Mouse (Mus musculus) bone marrow, adult 2 months (tissue): ENCODE measurements around the gene Cngb1.

Experiments used
- CTCF ChIP-seq: fragments of 200-500 bp; IDR thresholded peaks from 2 replicates; pipeline ENCODE4 v1.5.1; 2011; ENCODE audit warnings: low read length, control low read depth; ENCODE audit not compliant: control insufficient read depth, insufficient read depth
- POLR2A ChIP-seq: fragments of 200-500 bp; IDR thresholded peaks from 2 replicates; pipeline ENCODE4 v1.6.1; 2011; ENCODE audit warnings: low read depth, mild to moderate bottlenecking, control low read depth, low read length, borderline replicate concordance; ENCODE audit not compliant: control insufficient read depth

DNA sequence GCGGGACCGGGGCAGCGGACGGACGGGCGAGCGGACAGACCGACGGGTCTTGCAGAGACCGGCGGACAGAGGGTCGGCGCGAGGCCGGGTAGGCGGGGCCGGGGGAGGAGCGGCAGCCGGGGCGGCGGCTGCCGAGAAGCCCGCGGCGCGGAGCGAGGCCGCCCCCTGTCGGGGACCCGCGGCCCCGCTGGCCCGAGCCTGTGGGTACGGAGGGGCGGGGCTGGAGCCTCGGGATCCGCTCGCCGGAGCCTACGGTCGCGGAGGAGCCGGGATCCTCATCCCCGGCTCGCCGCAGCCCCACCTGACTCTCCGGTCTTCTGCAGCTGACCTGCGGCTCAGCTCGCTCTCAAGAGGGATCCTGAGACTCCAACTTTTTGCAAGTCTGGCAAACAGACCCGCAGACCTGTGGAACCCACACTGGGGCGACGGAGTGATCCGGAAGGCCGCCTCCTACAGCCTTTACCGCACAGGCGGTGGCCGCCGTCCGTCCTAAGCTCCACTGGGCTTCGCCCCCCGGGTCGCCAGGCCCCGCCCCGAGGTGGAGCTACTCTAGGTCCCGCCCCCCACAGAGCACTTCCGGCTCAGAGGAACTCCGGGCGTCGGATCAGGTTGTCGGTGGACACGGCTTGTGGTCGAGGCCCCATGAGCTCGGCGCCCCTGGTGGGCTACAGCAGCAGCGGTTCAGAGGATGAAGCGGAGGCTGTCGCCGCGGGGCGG lies 25.5 kb upstream of the Cngb1 start, which contains the start of the genes Zfp319 and Usb1:
- peak; percentile 51; the same call in 1 of the 2 replicates for TF ChIP-seq CTCF
- TF ChIP-seq POLR2A: peak; percentile 71; the same call in 1 of the 2 replicates
